In the genomic region with DNA sequence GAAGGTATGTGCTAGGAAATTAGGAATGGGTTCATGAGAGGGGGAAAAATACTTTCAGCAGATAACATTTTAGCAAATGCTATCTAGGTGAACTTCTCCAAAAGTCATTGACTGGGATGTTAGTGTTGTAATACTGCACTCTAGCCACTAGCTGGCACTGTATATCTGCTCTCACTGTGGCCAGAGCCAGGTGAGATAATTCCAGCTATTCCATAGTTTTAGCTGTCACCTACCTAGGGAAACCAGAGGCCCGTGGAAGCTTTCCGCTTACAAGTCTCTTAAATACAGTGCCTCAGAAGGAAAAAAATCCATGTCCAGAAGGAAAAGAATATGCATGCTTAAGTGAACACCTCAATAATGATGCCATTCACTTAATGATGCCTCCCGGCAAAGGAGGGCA, we compare ENCODE assay signal across 8 mouse cellular contexts. TPM values are rescaled to one million over a fixed set of nuclear protein-coding genes. Genes with fewer than 3 reads are reported as not detected.
A peak's percentile ranks its signal among the peaks of the same experiment; 100 is the strongest.
DNase-seq lines count a peak whose midpoint lies in the region; ATAC-seq lines count a peak whose summit lies in the region.

No protein-coding gene starts in this region.

- H3K9ac ChIP-seq in forebrain, embryonic 12.5 days: no peak overlapping the region
- no peak overlapping the region for H3K9ac ChIP-seq in neural tube, embryonic 15.5 days (replicated peaks)

- no peaks in the 10 kb centered on the region for H3K36me3 ChIP-seq in forebrain, embryonic 10.5 days (replicated peaks)
- no peaks in the 10 kb centered on the region for H3K36me3 ChIP-seq in forebrain, embryonic 12.5 days (replicated peaks)
- no peaks in the 10 kb centered on the region for H3K36me3 ChIP-seq in neural tube, embryonic 15.5 days
- H3K36me3 ChIP-seq in splenic B cell, adult 2 months (ENCODE audit: control insufficient read depth, insufficient read depth, low read length, poor library complexity, severe bottlenecking): no peaks in the 10 kb centered on the region

- DNase-seq in forebrain, embryonic 10.5 days (ENCODE audit: extremely low spot score, low spot score): peak; percentile 24
- peak; percentile 32 for DNase-seq in neural tube, embryonic 10.5 days (ENCODE audit: extremely low spot score, low spot score)
- DNase-seq in hindlimb bud, embryonic 11.5 days (ENCODE audit: extremely low spot score, low read depth, low spot score): peak; percentile 12
- DNase-seq in splenic B cell, adult 2 months (ENCODE audit: low read depth, low spot score): peak; percentile 2
- no peak for DNase-seq in ovary, adult 18-20 months (ENCODE audit: low spot score)
- DNase-seq in left cerebral cortex, adult 11 months (ENCODE audit: low spot score): no peak

- H3K4me2 ChIP-seq in forebrain, embryonic 12.5 days: no peak overlapping the region
- H3K4me2 ChIP-seq in neural tube, embryonic 15.5 days: no peak overlapping the region

- H3K4me3 ChIP-seq in forebrain, embryonic 10.5 days: no peak overlapping the region
- H3K4me3 ChIP-seq in forebrain, embryonic 12.5 days (replicated peaks): no peak overlapping the region
- H3K4me3 ChIP-seq in neural tube, embryonic 15.5 days (replicated peaks): no peak overlapping the region

- no peak for ATAC-seq in forebrain, embryonic 12.5 days (ENCODE audit: low FRiP score)
- no peak for ATAC-seq in neural tube, embryonic 15.5 days (ENCODE audit: low FRiP score)

- no peaks in the 10 kb centered on the region for H3K4me1 ChIP-seq in forebrain, embryonic 10.5 days
- H3K4me1 ChIP-seq in forebrain, embryonic 12.5 days: no peaks in the 10 kb centered on the region
- peaks cover 3% of the 10 kb centered on the region for H3K4me1 ChIP-seq in neural tube, embryonic 15.5 days

- no peaks in the 10 kb centered on the region for H3K9me3 ChIP-seq in forebrain, embryonic 10.5 days
- H3K9me3 ChIP-seq in forebrain, embryonic 12.5 days: no peaks in the 10 kb centered on the region
- H3K9me3 ChIP-seq in neural tube, embryonic 15.5 days (replicated peaks): no peaks in the 10 kb centered on the region

- H3K27ac ChIP-seq in forebrain, embryonic 10.5 days: no peak overlapping the region
- H3K27ac ChIP-seq in forebrain, embryonic 12.5 days: no peak overlapping the region
- H3K27ac ChIP-seq in neural tube, embryonic 15.5 days (replicated peaks): no peak overlapping the region

- H3K27me3 ChIP-seq in forebrain, embryonic 10.5 days (ENCODE audit: poor library complexity, severe bottlenecking): no peaks in the 10 kb centered on the region
- no peaks in the 10 kb centered on the region for H3K27me3 ChIP-seq in forebrain, embryonic 12.5 days
- no peaks in the 10 kb centered on the region for H3K27me3 ChIP-seq in neural tube, embryonic 15.5 days (replicated peaks)
- H3K27me3 ChIP-seq in splenic B cell, adult 2 months (ENCODE audit: control insufficient read depth, insufficient read depth, low read length, poor library complexity, severe bottlenecking): no peaks in the 10 kb centered on the region

- 60% methylated on average over 3 of the region's 3 CpGs for WGBS in forebrain, embryonic 10.5 days
- WGBS in forebrain, embryonic 12.5 days: 46% methylated on average over 3 of the region's 3 CpGs
- WGBS in neural tube, embryonic 15.5 days: 26% methylated on average over 3 of the region's 3 CpGs

RNA-seq across cellular contexts. Expression of a gene that starts 25.6 kb away (rescaled TPM):
- polyA plus RNA-seq in forebrain, embryonic 10.5 days (2016; fragmentation: Nextera tagmentation; extraction: Ambion mirVana): 38.6 and 41.7 TPM in 2 replicates
- 51.5 and 55.4 TPM in 2 replicates for polyA plus RNA-seq in forebrain, embryonic 12.5 days (2016; fragmentation: Nextera tagmentation; extraction: Ambion mirVana)
- polyA plus RNA-seq in neural tube, embryonic 15.5 days (2015; fragmentation: Nextera tagmentation; extraction: Ambion mirVana): 38.6 and 39.1 TPM in 2 replicates

Comparison
In these comparisons a context has a peak if more than half of its experiments do, and no peak if none do; other contexts are left out.
1. DNase-seq: peak in forebrain, embryonic 10.5 days (single experiment), neural tube, embryonic 10.5 days (single experiment), hindlimb bud, embryonic 11.5 days (single experiment) and splenic B cell, adult 2 months (single experiment); none in ovary, adult 18-20 months (single experiment) and left cerebral cortex, adult 11 months (single experiment).